9 mouse cellular contexts compared by ENCODE assay signal in the genomic region with DNA sequence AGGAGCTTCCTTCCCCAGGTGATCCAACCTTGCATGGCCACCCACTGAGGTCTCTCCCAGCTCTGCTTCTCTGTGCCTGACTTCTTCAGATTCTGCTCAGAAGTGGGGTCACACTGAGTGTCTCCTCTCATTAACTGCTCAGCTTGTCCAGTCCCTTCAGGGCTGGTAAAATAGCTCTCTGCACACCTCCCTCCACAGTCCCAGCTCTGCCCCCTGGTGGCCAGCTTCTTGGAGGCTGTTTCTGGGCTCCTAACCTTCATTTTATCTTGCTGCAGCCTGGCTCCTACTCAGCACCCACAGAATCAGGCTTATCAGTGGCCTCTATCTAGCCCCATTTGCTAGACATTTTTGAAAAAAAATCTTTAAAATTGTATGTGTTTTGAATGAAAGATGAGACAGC. TPM values are rescaled to one million over a fixed set of nuclear protein-coding genes. Genes with fewer than 3 reads are reported as not detected.
DNase-seq lines count a peak whose midpoint lies in the region; ATAC-seq lines count a peak whose summit lies in the region.
"Had no signal": no experiment of that assay in that cellular context is flagged by ENCODE, and none has a peak within 500 bp of the region (broad histone marks: within the 10 kb centered on the region; RNA-seq: fewer than 3 reads in every experiment).

No protein-coding gene starts in this region.

- H3K27ac ChIP-seq in liver, embryonic 12.5 days: no peak overlapping the region
- H3K27ac ChIP-seq in embryonic facial prominence, embryonic 11.5 days (replicated peaks; ENCODE audit: low read depth, low read length): no peak overlapping the region
- H3K27ac ChIP-seq in intestine, embryonic 14.5 days (ENCODE audit: low read depth): no peak overlapping the region

- peak; percentile 67 for DNase-seq in liver
- peak; percentile 33 to 40 for DNase-seq in adrenal gland, postnatal 4 days (ENCODE audit: low spot score in 2 of 2)
- DNase-seq in embryonic facial prominence, embryonic 11.5 days (ENCODE audit: low spot score): peak; percentile 70
- DNase-seq in intestine, embryonic 14.5 days (ENCODE audit: low spot score): peak; percentile 85
- peak; percentile 43 to 56 for DNase-seq in left cerebral cortex, postnatal 25 days (ENCODE audit: low spot score in 2 of 2)
- DNase-seq in natural killer cell, adult 2 months (ENCODE audit: low spot score in 2 of 2): peak; percentile 13 to 25
- DNase-seq in urinary bladder, postnatal 10 days (ENCODE audit: low spot score): peak; percentile 23

- ATAC-seq in liver, embryonic 12.5 days: no peak
- no peak; the same call in 1 of the 2 replicates for ATAC-seq in embryonic facial prominence, embryonic 11.5 days (replicated peaks; ENCODE audit: insufficient number of reproducible peaks, low FRiP score, low TSS enrichment, low read depth)
- ATAC-seq in intestine, embryonic 14.5 days (replicated peaks; ENCODE audit: low FRiP score, low TSS enrichment, low read depth): no peak

- no peak overlapping the region for H3K9ac ChIP-seq in liver, embryonic 12.5 days
- H3K9ac ChIP-seq in embryonic facial prominence, embryonic 11.5 days (replicated peaks; ENCODE audit: low read length): no peak overlapping the region
- H3K9ac ChIP-seq in intestine, embryonic 14.5 days (ENCODE audit: low read length): no peak overlapping the region

- H3K4me2 ChIP-seq in liver, embryonic 12.5 days: no peak overlapping the region
- H3K4me2 ChIP-seq in embryonic facial prominence, embryonic 11.5 days (ENCODE audit: low read depth, low read length): no peak overlapping the region
- no peak overlapping the region for H3K4me2 ChIP-seq in intestine, embryonic 14.5 days (ENCODE audit: low read length)

- intact Hi-C loops in left cerebral cortex, postnatal 25 days (cut with DNase I): no loop called here

- no peaks in the 10 kb centered on the region for H3K4me1 ChIP-seq in liver, embryonic 12.5 days
- H3K4me1 ChIP-seq in embryonic facial prominence, embryonic 11.5 days (ENCODE audit: control insufficient read depth, insufficient read depth, low read length): no peaks in the 10 kb centered on the region
- no peaks in the 10 kb centered on the region for H3K4me1 ChIP-seq in intestine, embryonic 14.5 days (replicated peaks; ENCODE audit: control insufficient read depth, insufficient read depth, low read length)

- H3K27me3 ChIP-seq in liver, embryonic 12.5 days (replicated peaks): peaks cover 26% of the 10 kb centered on the region
- peaks cover 5% of the 10 kb centered on the region; the same call in 1 of the 2 replicates for H3K27me3 ChIP-seq in embryonic facial prominence, embryonic 11.5 days (ENCODE audit: control insufficient read depth, insufficient read depth, low read length)
- 0 out of 2 replicates have a peak, but pooled peaks cover under 1% of the 10 kb centered on the region for H3K27me3 ChIP-seq in intestine, embryonic 14.5 days (replicated peaks; ENCODE audit: control insufficient read depth, insufficient read depth, low read length)

- H3K9me3 ChIP-seq in liver, embryonic 12.5 days (replicated peaks): no peaks in the 10 kb centered on the region
- H3K9me3 ChIP-seq in embryonic facial prominence, embryonic 11.5 days (replicated peaks; ENCODE audit: control insufficient read depth, low read length): no peaks in the 10 kb centered on the region
- H3K9me3 ChIP-seq in intestine, embryonic 14.5 days (ENCODE audit: control insufficient read depth, low read length): no peaks in the 10 kb centered on the region
- H3K9me3 ChIP-seq: megakaryocyte, embryonic 14.5 days had no signal

- no peak overlapping the region for H3K4me3 ChIP-seq in liver, embryonic 12.5 days
- H3K4me3 ChIP-seq in embryonic facial prominence, embryonic 11.5 days (ENCODE audit: low read depth, low read length): no peak overlapping the region
- no peak overlapping the region for H3K4me3 ChIP-seq in intestine, embryonic 14.5 days (ENCODE audit: low read depth, low read length)
- H3K4me3 ChIP-seq: megakaryocyte, embryonic 14.5 days had no signal

- no peaks in the 10 kb centered on the region for H3K36me3 ChIP-seq in liver, embryonic 12.5 days
- no peaks in the 10 kb centered on the region for H3K36me3 ChIP-seq in embryonic facial prominence, embryonic 11.5 days (replicated peaks; ENCODE audit: control insufficient read depth, insufficient read depth, low read depth, low read length)
- H3K36me3 ChIP-seq in intestine, embryonic 14.5 days (ENCODE audit: control insufficient read depth, insufficient read depth, low read length): no peaks in the 10 kb centered on the region

RNA-seq across cellular contexts. Expression of a gene that starts 6.4 kb away (rescaled TPM):
- not detected in 2 replicates for polyA plus RNA-seq in liver, embryonic 12.5 days (2016; fragmentation: Nextera tagmentation; extraction: Ambion mirVana)
- total RNA-seq in adrenal gland, postnatal 4 days (2021): 10 to 100 TPM; 15.5 to 19.7 TPM
- not detected in 2 replicates for polyA plus RNA-seq in embryonic facial prominence, embryonic 11.5 days (2014; fragmentation: Nextera tagmentation; extraction: Ambion mirVana)
- 1.3 and 1.4 TPM in 2 replicates for polyA plus RNA-seq in intestine, embryonic 14.5 days (2014; fragmentation: Nextera tagmentation; extraction: Ambion mirVana)
- under 1 TPM; 0.53 to 0.62 TPM for total RNA-seq in left cerebral cortex, postnatal 25 days (2021)

RNA-seq across cellular contexts. Expression of a gene that starts 16.1 kb away (rescaled TPM):
- polyA plus RNA-seq in liver, embryonic 12.5 days (2016; fragmentation: Nextera tagmentation; extraction: Ambion mirVana): not detected in 2 replicates
- under 1 TPM; 0.56 to 0.62 TPM for total RNA-seq in adrenal gland, postnatal 4 days (2021)
- polyA plus RNA-seq in embryonic facial prominence, embryonic 11.5 days (2014; fragmentation: Nextera tagmentation; extraction: Ambion mirVana): 0.74 TPM in 1 of 2 replicates, not detected in the other
- 0.18 TPM in 1 of 2 replicates, not detected in the other for polyA plus RNA-seq in intestine, embryonic 14.5 days (2014; fragmentation: Nextera tagmentation; extraction: Ambion mirVana)
- under 1 TPM; 0.57 to 0.69 TPM for total RNA-seq in left cerebral cortex, postnatal 25 days (2021)

Comparison
In these comparisons a context has a peak if more than half of its experiments do, and no peak if none do; other contexts are left out.
1. DNase-seq: peak in every context shown above with its lines; median percentile 85 in intestine, embryonic 14.5 days; 70 in embryonic facial prominence, embryonic 11.5 days; 67 in liver; 50 in left cerebral cortex, postnatal 25 days; 36 in adrenal gland, postnatal 4 days; 23 in urinary bladder, postnatal 10 days; 19 in natural killer cell, adult 2 months.